Mouse (Mus musculus) liver, embryonic 14.5 days (tissue): ENCODE data around the gene Zbtb16. TPM values are rescaled to one million over a fixed set of nuclear protein-coding genes. Genes with fewer than 3 reads are reported as not detected.

Source experiments
- ATAC-seq: fragments of 200-750 bp; cut with Nextera tagmentation; 2 replicates; pipeline ENCODE4 v1.8.0; 2017; ENCODE audit warnings: moderate number of reproducible peaks, mild to moderate bottlenecking, moderate library complexity; ENCODE audit not compliant: insufficient read depth
- DNase-seq, 3 experiments: peaks; one replicate each; pipeline ENCODE4 v3.0.0-alpha.2; 2012 to 2013; ENCODE audit warnings: low read depth in 3 of 3, low spot score in 3 of 3
- H3K27ac ChIP-seq: fragments of 300-500 bp; sonication (generic); 2 replicates; pipeline ENCODE4 v1.5.1; 2014; ENCODE audit warnings: moderate library complexity, mild to moderate bottlenecking, control low read depth, inconsistent platforms
- H3K27me3 ChIP-seq: fragments of 300-500 bp; sonication (generic); 2 replicates; pipeline ENCODE4 v1.6.1; 2014; ENCODE audit warnings: mild to moderate bottlenecking, low read length, moderate library complexity; ENCODE audit not compliant: control insufficient read depth, insufficient read depth
- H3K36me3 ChIP-seq: fragments of 300-500 bp; sonication (generic); replicated peaks from 2 replicates; pipeline ENCODE4 v1.6.1; 2014; ENCODE audit warnings: low read depth; ENCODE audit not compliant: control insufficient read depth, insufficient read depth
- H3K4me1 ChIP-seq, 2 experiments: fragments of 200-500 bp in 1 of 2; fragments of 300-500 bp in 1 of 2; sonication (generic) in 1 of 2; replicated peaks; 2 replicates each; pipeline ENCODE4 v1.6.1; 2012 to 2014; ENCODE audit warnings: antibody characterized with exemption in 1 of 2, inconsistent platforms in 1 of 2, low read length in 1 of 2; ENCODE audit not compliant: control insufficient read depth in 2 of 2, insufficient read depth in 2 of 2
- H3K4me2 ChIP-seq: fragments of 300-500 bp; sonication (generic); 2 replicates; pipeline ENCODE4 v1.6.1; 2014; ENCODE audit warnings: low read depth, mild to moderate bottlenecking, control low read depth, moderate library complexity
- H3K4me3 ChIP-seq, 2 experiments: fragments of 200-500 bp in 1 of 2; fragments of 300-500 bp in 1 of 2; sonication (generic) in 1 of 2; 2 replicates each; pipeline ENCODE4 v1.5.1; 2012 to 2014; ENCODE audit warnings: low read depth in 2 of 2, low read length in 2 of 2, mild to moderate bottlenecking in 2 of 2, control low read depth in 1 of 2, inconsistent platforms in 1 of 2, moderate library complexity in 1 of 2; ENCODE audit not compliant: insufficient read depth in 1 of 2
- H3K9ac ChIP-seq: fragments of 300-500 bp; sonication (generic); replicated peaks from 2 replicates; pipeline ENCODE4 v1.6.1; 2014; ENCODE audit warnings: mild to moderate bottlenecking, control low read depth, moderate library complexity
- H3K9me3 ChIP-seq: fragments of 300-500 bp; sonication (generic); 2 replicates; pipeline ENCODE4 v1.6.1; 2016; ENCODE audit warnings: low read length, mixed read lengths; ENCODE audit not compliant: control insufficient read depth
- CTCF ChIP-seq: IDR thresholded peaks from 2 replicates; pipeline ENCODE4 v1.5.1; 2016; ENCODE audit warnings: antibody characterized with exemption, low read depth, control low read depth
- EP300 ChIP-seq: IDR thresholded peaks from 2 replicates; pipeline ENCODE4 v1.6.1; 2016; ENCODE audit warnings: antibody characterized with exemption, low read depth
- WGBS: fragments of 180-500 bp; shearing (Covaris S2); extraction: QIAGEN DNeasy Blood & Tissue Kit; methylation state at CpG from one replicate; pipeline ENCODE4 v1.1.7; 2014; ENCODE audit not compliant: insufficient replicate concordance; 5-methylcytosine and 5-hydroxymethylcytosine counted together
- polyA plus RNA-seq, 2 experiments: library from polyadenylated mRNA; depleted of rRNA in 1 of 2; stranded (reverse) in 1 of 2; unstranded in 1 of 2; fragments of >200 nt; fragmentation: Nextera tagmentation in 1 of 2; extraction: Ambion mirVana in 1 of 2; gene quantifications; 2 replicates each; pipeline versions ENCODE4 v1.2.1 to v1.2.3; 2012 to 2014

Zbtb16 gene
- polyA plus RNA-seq, 2 experiments: 0.26 to 0.30 TPM

DNA sequence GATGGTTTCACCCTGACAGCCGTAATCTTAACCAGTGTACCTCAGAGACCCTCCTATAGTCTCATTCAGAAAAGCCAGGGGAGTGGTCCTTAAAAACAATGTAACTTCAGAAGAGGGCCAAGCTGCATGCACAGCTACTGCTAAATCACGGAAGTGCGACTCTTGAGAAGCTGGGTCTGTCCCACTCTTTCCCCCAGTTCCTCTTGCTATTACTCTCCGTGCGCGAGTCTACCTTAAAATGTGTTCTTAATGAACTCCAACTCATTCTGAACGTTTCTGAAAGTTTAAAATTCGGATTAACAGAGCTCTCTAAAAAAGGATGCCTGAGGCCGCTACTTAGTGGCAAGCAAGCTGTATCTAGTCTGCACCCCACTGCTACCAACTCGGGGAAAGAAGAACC, 45.4 kb downstream of the Zbtb16 start:
- no peak for ATAC-seq

GRCm38 (mm10) chr9:48787906-48788410, 48.1 kb downstream of the Zbtb16 start:
- H3K4me2 ChIP-seq: no peak overlapping the region
- H3K4me3 ChIP-seq: no peak overlapping the region
- no peak overlapping the region for H3K9ac ChIP-seq
- ATAC-seq: no peak
- H3K27ac ChIP-seq: no peak overlapping the region
- H3K36me3 ChIP-seq: no peaks in the 10 kb centered on the region
- no peak for DNase-seq
- no peak for TF ChIP-seq EP300
- TF ChIP-seq CTCF: no peak
- WGBS: 52% methylated on average over 9 of the region's 9 CpGs
- no peaks in the 10 kb centered on the region for H3K27me3 ChIP-seq
- H3K9me3 ChIP-seq: no peaks in the 10 kb centered on the region
- H3K4me1 ChIP-seq: peaks cover 0 to 9% of the 10 kb centered on the region in 2 experiments; a peak in 2 of 4 replicates

More for the DNA sequence above, 45.4 kb downstream of the Zbtb16 start:
- TF ChIP-seq EP300 (no peak), CTCF (no peak)
- Histone ChIP-seq H3K4me2 (no peak overlapping the region), H3K36me3 (no peaks in the 10 kb centered on the region), H3K27ac (no peak overlapping the region), H3K4me3 (no peak overlapping the region), H3K4me1 (peaks cover 4 to 29% of the 10 kb centered on the region in 2 experiments), H3K27me3 (no peaks in the 10 kb centered on the region), H3K9me3 (no peaks in the 10 kb centered on the region), H3K9ac (no peak overlapping the region)
- 60% methylated on average over 10 of the region's 10 CpGs for WGBS
- no peak for DNase-seq

GRCm38 (mm10) chr9:48787321-48787720, 48.7 kb downstream of the Zbtb16 start:
- WGBS: 40% methylated on average over 1 of the region's 1 CpGs
- no peak for DNase-seq

GRCm38 (mm10) chr9:48786814-48787213, 49.2 kb downstream of the Zbtb16 start:
- Histone ChIP-seq H3K4me2 (no peak overlapping the region), H3K9me3 (no peaks in the 10 kb centered on the region), H3K4me3 (no peak overlapping the region), H3K4me1 (peaks cover 0 to 4% of the 10 kb centered on the region in 2 experiments; a peak in 2 of 4 replicates), H3K27ac (no peak overlapping the region), H3K27me3 (no peaks in the 10 kb centered on the region), H3K9ac (no peak overlapping the region), H3K36me3 (no peaks in the 10 kb centered on the region)
- no peak for TF ChIP-seq CTCF
- no peak for TF ChIP-seq EP300
- no peak for ATAC-seq
- DNase-seq: no peak
- 30% methylated on average over 6 of the region's 6 CpGs for WGBS

More at GRCm38 (mm10) chr9:48787321-48787720, 48.7 kb downstream of the Zbtb16 start:
- no peak for TF ChIP-seq CTCF
- no peak for TF ChIP-seq EP300
- H3K9ac ChIP-seq: no peak overlapping the region
- no peak overlapping the region for H3K27ac ChIP-seq
- no peaks in the 10 kb centered on the region for H3K27me3 ChIP-seq
- H3K4me1 ChIP-seq: peaks cover 0 to 4% of the 10 kb centered on the region in 2 experiments; a peak in 2 of 4 replicates
- no peaks in the 10 kb centered on the region for H3K9me3 ChIP-seq
- H3K36me3 ChIP-seq: no peaks in the 10 kb centered on the region
- no peak for ATAC-seq
- no peak overlapping the region for H3K4me2 ChIP-seq
- no peak overlapping the region for H3K4me3 ChIP-seq

- H3K4me1 ChIP-seq: peaks cover 0 to 4% of the 10 kb centered on the region in 2 experiments; a peak in 2 of 4 replicates
- no peak overlapping the region for H3K9ac ChIP-seq
- no peak overlapping the region for H3K4me2 ChIP-seq
- H3K27ac ChIP-seq: no peak overlapping the region
- TF ChIP-seq CTCF: no peak
- no peak for TF ChIP-seq EP300
- H3K36me3 ChIP-seq: no peaks in the 10 kb centered on the region
- H3K4me3 ChIP-seq: no peak overlapping the region
- 59% methylated on average over 6 of the region's 6 CpGs for WGBS
- H3K27me3 ChIP-seq: no peaks in the 10 kb centered on the region
- DNase-seq (no peak), ATAC-seq (no peak)
- H3K9me3 ChIP-seq: no peaks in the 10 kb centered on the region
Measured at GRCm38 (mm10) chr9:48784937-48785336, 51.1 kb downstream of the Zbtb16 start.
